ENCODE assay signal across 8 mouse cellular contexts in genomic region chr2:30723059-30723587, GRCm38 (mm10).
DNase-seq lines count a peak whose midpoint lies in the region; ATAC-seq lines count a peak whose summit lies in the region.

No protein-coding gene starts in this region.

- peak overlapping the region; percentile 99 for H3K27ac ChIP-seq in lung, embryonic 16.5 days (ENCODE audit: low read length)
- H3K27ac ChIP-seq in heart, embryonic 12.5 days (ENCODE audit: poor library complexity, severe bottlenecking), result peak overlapping the region; percentile 100
- H3K27ac ChIP-seq in limb, embryonic 10.5 days, result peak overlapping the region; percentile 94

- no peak for DNase-seq in lung, postnatal 14 days
- peak; percentile 33 to 45 for DNase-seq in cerebellum, postnatal 14 days
- DNase-seq in limb, embryonic 10.5 days (ENCODE audit: low spot score), result peak; percentile 58
- no peak for DNase-seq in testis, postnatal 14 days (ENCODE audit: low spot score)
- DNase-seq in yolk sac, embryonic 10.5 days (ENCODE audit: low spot score), result no peak
- no peak for DNase-seq in layer of hippocampus, adult 9-10 months (ENCODE audit: low spot score)

- ATAC-seq in lung, embryonic 16.5 days (ENCODE audit: low read depth), result no peak
- ATAC-seq in heart, embryonic 12.5 days (ENCODE audit: insufficient number of reproducible peaks, low FRiP score), result no peak

- H3K27me3 ChIP-seq in lung, embryonic 16.5 days (ENCODE audit: control insufficient read depth, insufficient read depth, low read depth, low read length), result no peaks in the 10 kb centered on the region
- H3K27me3 ChIP-seq in heart, embryonic 12.5 days (replicated peaks), result no peaks in the 10 kb centered on the region
- H3K27me3 ChIP-seq in limb, embryonic 10.5 days (ENCODE audit: low read depth, poor library complexity, severe bottlenecking), result no peaks in the 10 kb centered on the region

- H3K9me3 ChIP-seq in lung, embryonic 16.5 days (ENCODE audit: control insufficient read depth, low read length), result no peaks in the 10 kb centered on the region
- no peaks in the 10 kb centered on the region; the same call in 1 of the 2 replicates for H3K9me3 ChIP-seq in heart, embryonic 12.5 days (replicated peaks)
- no peaks in the 10 kb centered on the region for H3K9me3 ChIP-seq in limb, embryonic 10.5 days (replicated peaks)

- H3K9ac ChIP-seq in lung, embryonic 16.5 days (ENCODE audit: low read length), result peak overlapping the region; percentile 34; the same call in 1 of the 2 replicates
- 0 out of 2 replicates have a peak overlapping the region, but pooled peaks have one; percentile 62 for H3K9ac ChIP-seq in heart, embryonic 12.5 days

- peaks cover 68% of the 10 kb centered on the region for H3K4me1 ChIP-seq in lung, embryonic 16.5 days (replicated peaks; ENCODE audit: control insufficient read depth, insufficient read depth, low read length)
- peaks cover 75% of the 10 kb centered on the region for H3K4me1 ChIP-seq in heart, embryonic 12.5 days (replicated peaks)
- peaks cover 83% of the 10 kb centered on the region for H3K4me1 ChIP-seq in limb, embryonic 10.5 days

- H3K4me2 ChIP-seq in lung, embryonic 16.5 days (ENCODE audit: low read depth, low read length), result no peak overlapping the region
- H3K4me2 ChIP-seq in heart, embryonic 12.5 days, result no peak overlapping the region

- 34% methylated on average over 10 of the region's 10 CpGs for WGBS in lung, embryonic 16.5 days
- 31% methylated on average over 10 of the region's 10 CpGs for WGBS in heart, embryonic 12.5 days
- WGBS in limb, embryonic 10.5 days, result 18% methylated on average over 10 of the region's 10 CpGs

- no peak overlapping the region for H3K4me3 ChIP-seq in lung, embryonic 16.5 days (ENCODE audit: low read length)
- no peak overlapping the region for H3K4me3 ChIP-seq in heart, embryonic 12.5 days
- H3K4me3 ChIP-seq in limb, embryonic 10.5 days, result no peak overlapping the region

- H3K36me3 ChIP-seq in lung, embryonic 16.5 days (ENCODE audit: control insufficient read depth, insufficient read depth, low read length), result no peaks in the 10 kb centered on the region
- no peaks in the 10 kb centered on the region for H3K36me3 ChIP-seq in heart, embryonic 12.5 days
- H3K36me3 ChIP-seq in limb, embryonic 10.5 days, result no peaks in the 10 kb centered on the region

Comparison
In these comparisons a context has a peak if more than half of its experiments do, and no peak if none do; other contexts are left out.
1. DNase-seq: peak in cerebellum, postnatal 14 days (2 of 2) and limb, embryonic 10.5 days (single experiment); none in lung, postnatal 14 days (single experiment), testis, postnatal 14 days (single experiment), yolk sac, embryonic 10.5 days (single experiment) and layer of hippocampus, adult 9-10 months (single experiment).
2. Peak in every context shown above with its lines, with median percentiles within 50 percentile points of each other: H3K27ac ChIP-seq.